Mouse (Mus musculus) cerebellum, adult 2 months (tissue): ENCODE results near the gene Sh2b2. TPM values are rescaled to one million over a fixed set of nuclear protein-coding genes. Genes with fewer than 3 reads are reported as not detected.

Source experiments
- DNase-seq, 2 experiments: peaks; one replicate each; pipeline ENCODE4 v3.0.0; 2021
- H3K27ac ChIP-seq: fragments of 200-500 bp; 2 replicates; pipeline ENCODE4 v1.5.1; 2012; ENCODE audit warnings: low read length, control low read depth, inconsistent platforms; ENCODE audit not compliant: insufficient read depth
- H3K27me3 ChIP-seq: fragments of 200-500 bp; 2 replicates; pipeline ENCODE4 v1.6.1; 2012; ENCODE audit warnings: inconsistent platforms, mild to moderate bottlenecking, low read length, moderate library complexity; ENCODE audit not compliant: control insufficient read depth, insufficient read depth
- H3K4me1 ChIP-seq: fragments of 200-500 bp; 2 replicates; pipeline ENCODE4 v1.6.1; 2011; ENCODE audit warnings: low read length; ENCODE audit not compliant: control insufficient read depth, insufficient read depth
- H3K4me3 ChIP-seq: fragments of 200-500 bp; replicated peaks from 2 replicates; pipeline ENCODE3; 2011; ENCODE audit warnings: mild to moderate bottlenecking, low read depth, low read length, control low read depth; ENCODE audit not compliant: insufficient read depth
- CTCF ChIP-seq: fragments of 200-500 bp; IDR thresholded peaks from 2 replicates; pipeline ENCODE4 v1.5.1; 2011; ENCODE audit warnings: low read depth, mild to moderate bottlenecking, control low read depth, low read length, moderate library complexity, borderline replicate concordance; ENCODE audit not compliant: insufficient read depth
- POLR2A ChIP-seq: fragments of 200-500 bp; IDR thresholded peaks from 2 replicates; pipeline ENCODE4 v1.6.1; 2011; ENCODE audit warnings: low read length, control low read depth, borderline replicate concordance; ENCODE audit not compliant: insufficient read depth
- WGBS: fragments of 180-500 bp; shearing (Covaris S2); methylation state at CpG from one replicate; pipeline ENCODE4 v1.1.7; 2018; 5-methylcytosine and 5-hydroxymethylcytosine counted together
- polyA plus RNA-seq: library from polyadenylated mRNA; depleted of rRNA; stranded (reverse); fragments of >200 nt; gene quantifications from 2 replicates; pipeline ENCODE4 v1.2.3, GENCODE M21; 2012

Sh2b2 gene
- polyA plus RNA-seq, 1 experiment = 8.3 TPM

DNA sequence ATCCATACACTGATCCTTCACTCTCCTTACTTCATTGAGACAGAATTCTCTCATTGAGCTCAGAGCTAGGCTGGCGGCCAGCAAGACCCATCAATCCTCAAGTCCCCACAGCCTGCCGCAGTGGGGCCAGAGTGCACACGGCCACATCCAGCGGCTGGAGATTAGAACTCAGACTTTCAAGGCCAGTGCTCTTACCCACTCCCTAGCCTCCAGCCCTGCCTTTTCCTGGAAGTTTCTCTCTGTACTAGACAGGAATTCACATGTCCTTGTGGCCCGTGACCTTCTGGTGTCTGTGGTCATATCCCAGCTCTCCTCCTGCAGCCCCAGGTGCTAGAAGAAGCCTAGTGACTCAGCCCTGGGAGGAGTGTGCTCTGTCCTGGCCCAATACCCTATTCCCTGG, 9.7 kb downstream of the Sh2b2 start:
- no peak for DNase-seq
- WGBS = 83% methylated on average over 5 of the region's 5 CpGs

DNA sequence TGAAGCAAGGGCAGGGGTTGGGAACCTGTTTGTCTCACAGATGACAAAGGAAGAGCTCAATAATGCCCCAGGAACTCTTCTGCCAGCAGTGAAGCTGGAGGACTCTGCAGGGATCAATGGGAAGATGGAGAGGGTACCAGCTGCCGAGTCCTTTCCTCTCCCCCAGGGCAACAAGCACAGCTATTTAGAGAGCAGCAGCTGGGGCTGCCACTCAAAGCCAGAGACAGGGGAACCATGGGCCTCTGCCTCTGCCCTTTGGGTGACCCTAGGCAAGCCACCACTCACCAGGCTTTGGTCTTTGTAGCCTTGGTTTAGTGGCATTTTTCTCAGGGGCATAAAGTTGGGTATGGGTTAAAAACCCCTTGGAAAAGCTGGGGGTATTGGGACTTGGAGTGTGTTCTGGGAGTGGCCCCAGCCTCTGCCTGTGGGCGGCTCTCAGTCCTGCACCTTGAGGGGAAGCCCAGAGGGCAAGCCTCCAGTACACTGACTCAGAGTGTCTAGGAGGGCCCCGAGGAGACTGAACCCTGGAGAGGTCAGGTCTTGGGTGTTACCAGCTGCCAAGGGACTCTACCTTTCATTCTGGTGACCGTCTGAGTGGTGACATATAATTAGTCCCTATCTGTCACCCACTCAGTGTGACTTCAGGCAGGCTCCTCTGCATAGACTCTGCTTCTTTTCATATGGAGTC, 15.9 kb downstream of the Sh2b2 start:
- no peak overlapping the region for H3K27ac ChIP-seq
- H3K27me3 ChIP-seq = no peaks in the 10 kb centered on the region
- TF ChIP-seq POLR2A (no peak), CTCF (no peak)
- H3K4me1 ChIP-seq = no peaks in the 10 kb centered on the region
- 68% methylated on average over 4 of the region's 4 CpGs for WGBS
- H3K4me3 ChIP-seq = no peak overlapping the region
- no peak for DNase-seq

More for the DNA sequence above, 9.7 kb downstream of the Sh2b2 start:
- Histone ChIP-seq H3K4me3 (no peak overlapping the region), H3K4me1 (0 out of 2 replicates have a peak, but pooled peaks cover 4% of the 10 kb centered on the region), H3K27ac (no peak overlapping the region), H3K27me3 (no peaks in the 10 kb centered on the region)
- TF ChIP-seq POLR2A (no peak), CTCF (no peak)

DNA sequence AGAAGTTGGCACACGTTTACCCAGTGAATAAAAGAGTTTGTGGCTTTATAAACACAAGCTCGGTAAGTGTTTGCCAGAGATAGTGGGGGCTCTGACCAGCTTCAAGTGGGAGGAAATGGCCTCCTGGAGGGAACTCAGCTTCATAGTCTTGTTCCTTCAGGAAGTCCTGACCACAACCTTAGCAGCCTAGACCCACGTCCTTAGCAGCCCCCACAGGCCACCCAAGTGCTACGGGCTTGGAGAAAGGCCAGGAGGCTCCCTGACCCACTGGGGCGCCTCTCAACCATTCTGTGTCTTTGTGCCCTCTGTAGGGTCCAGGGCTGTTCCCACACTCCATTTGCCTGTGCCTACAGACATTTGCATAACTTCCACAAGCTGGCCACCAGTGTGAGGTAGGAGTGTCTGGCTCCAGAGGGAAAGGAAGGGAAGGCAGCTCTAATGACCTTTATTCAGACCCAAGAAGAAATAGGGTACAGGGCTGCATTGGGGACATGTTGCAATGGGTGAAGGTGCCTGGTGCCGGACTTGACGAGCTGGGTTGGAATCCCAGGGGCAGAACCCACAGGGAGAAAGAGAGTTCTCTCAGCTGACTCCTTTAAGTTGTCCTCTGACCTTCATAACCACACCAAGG, 20.0 kb downstream of the Sh2b2 start:
- DNase-seq = no peak
- no peaks in the 10 kb centered on the region for H3K27me3 ChIP-seq
- TF ChIP-seq CTCF (no peak), POLR2A (no peak)
- 58% methylated on average over 7 of the region's 7 CpGs for WGBS
- no peaks in the 10 kb centered on the region for H3K4me1 ChIP-seq
- no peak overlapping the region for H3K4me3 ChIP-seq
- no peak overlapping the region for H3K27ac ChIP-seq

DNA sequence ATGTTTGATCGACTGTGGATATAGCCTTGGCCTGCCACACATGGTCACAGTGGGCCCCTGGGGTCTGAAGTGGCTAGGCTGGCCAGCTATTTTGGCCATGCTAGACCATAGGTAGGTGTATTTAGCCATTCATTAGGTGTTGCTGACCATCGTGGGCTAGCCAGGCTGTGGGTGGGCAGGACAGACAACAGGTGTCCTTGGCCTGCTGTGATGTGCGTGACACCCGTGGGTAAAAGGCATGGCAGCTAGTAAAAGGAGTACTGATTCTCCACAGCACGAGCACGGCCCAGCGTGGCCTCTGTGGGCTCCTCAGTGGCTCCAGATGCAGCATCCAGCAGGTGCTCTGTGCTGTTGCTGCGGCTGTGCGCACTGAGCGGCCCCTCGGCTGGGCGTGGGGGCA, 27.8 kb downstream of the Sh2b2 start:
- no peak for TF ChIP-seq CTCF
- no peak for TF ChIP-seq POLR2A
- no peak overlapping the region for H3K4me3 ChIP-seq
- H3K4me1 ChIP-seq = no peaks in the 10 kb centered on the region
- 72% methylated on average over 12 of the region's 12 CpGs for WGBS
- H3K27me3 ChIP-seq = no peaks in the 10 kb centered on the region
- no peak overlapping the region for H3K27ac ChIP-seq
- no peak for DNase-seq

DNA sequence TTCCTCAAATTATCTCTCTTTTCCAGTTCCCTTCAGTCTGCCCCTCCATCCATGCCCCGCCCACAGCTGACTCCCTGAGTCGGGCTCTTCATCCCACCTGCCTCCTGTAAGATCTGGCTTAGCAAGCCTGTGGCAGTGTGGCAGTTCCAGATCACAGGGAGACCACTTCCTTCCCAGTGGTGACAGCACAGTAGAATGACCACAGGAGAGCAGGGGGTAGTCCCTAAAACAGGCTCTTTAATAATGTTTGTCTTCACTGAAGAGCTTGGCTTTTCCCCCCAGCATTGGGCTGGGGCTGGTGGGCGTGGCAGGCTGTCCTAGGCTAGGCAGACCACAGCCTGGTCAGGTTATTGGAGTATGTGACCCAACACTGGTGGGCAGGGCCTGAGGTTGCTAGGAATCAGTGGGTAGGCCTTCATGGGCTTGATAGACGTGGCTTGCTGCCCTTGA, 28.4 kb downstream of the Sh2b2 start:
- 66% methylated on average over 4 of the region's 4 CpGs for WGBS
- TF ChIP-seq CTCF (no peak), POLR2A (no peak)
- H3K4me3 ChIP-seq = no peak overlapping the region
- H3K27ac ChIP-seq = no peak overlapping the region
- no peaks in the 10 kb centered on the region for H3K4me1 ChIP-seq
- no peaks in the 10 kb centered on the region for H3K27me3 ChIP-seq
- DNase-seq = no peak

DNA sequence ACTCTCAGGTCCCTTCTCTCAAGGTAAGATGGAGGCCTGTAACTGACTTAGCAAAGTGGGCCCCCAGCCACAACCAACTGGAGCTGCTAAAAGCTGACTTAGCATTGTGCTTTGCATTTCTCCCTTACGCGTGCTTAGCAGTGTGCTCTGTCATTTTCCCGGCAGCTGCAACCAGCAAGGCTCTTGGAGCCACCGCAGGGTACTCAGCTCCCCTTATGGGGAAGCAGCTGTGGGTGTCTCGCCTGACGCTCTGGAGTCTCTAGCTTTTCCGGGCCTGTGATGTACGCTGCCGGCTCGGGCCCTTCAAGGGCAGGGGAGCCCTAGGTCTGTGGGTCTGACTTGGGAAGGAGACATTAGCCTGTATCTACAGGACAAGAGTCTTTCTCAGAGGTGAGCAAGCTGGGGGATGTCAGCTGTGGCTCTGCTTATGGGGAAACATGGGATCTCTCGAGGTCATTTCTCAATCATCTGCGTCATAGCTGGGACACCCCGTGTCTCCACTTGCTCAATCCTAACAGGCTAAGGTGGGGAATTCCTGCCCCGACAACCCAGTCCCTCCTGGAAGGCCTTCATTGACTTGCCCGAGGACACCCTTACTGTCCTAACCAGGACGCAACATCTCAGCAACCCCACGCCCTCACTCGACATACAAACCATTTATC, 29.2 kb downstream of the Sh2b2 start:
- no peak for DNase-seq
- WGBS = 82% methylated on average over 18 of the region's 18 CpGs
- Histone ChIP-seq H3K4me1 (no peaks in the 10 kb centered on the region), H3K4me3 (no peak overlapping the region), H3K27me3 (no peaks in the 10 kb centered on the region), H3K27ac (no peak overlapping the region)
- TF ChIP-seq POLR2A (no peak), CTCF (no peak)

DNA sequence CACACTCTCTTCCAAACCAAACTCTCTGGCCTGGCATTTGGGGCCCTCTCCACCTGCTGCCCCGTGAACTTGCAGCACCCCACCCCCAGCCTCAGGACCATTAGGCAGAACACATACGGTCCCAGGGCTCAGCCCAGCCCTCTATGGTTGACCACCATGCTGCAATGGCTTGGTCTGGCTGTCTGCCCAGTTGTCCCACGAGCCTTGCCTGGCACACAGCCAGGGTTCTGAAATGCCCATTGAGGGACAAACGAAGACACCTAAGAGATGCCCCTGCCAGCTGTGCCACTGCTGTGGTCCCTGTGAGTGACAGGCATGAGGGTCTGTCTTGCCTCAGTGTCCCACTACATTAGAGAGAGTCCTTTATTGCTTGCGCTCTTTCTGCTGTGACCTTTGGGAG, 30.4 kb downstream of the Sh2b2 start:
- no peak for TF ChIP-seq POLR2A
- no peak for TF ChIP-seq CTCF
- Histone ChIP-seq H3K27ac (no peak overlapping the region), H3K4me1 (no peaks in the 10 kb centered on the region), H3K27me3 (no peaks in the 10 kb centered on the region), H3K4me3 (no peak overlapping the region)
- DNase-seq = no peak
- 20% methylated on average over 5 of the region's 5 CpGs for WGBS

DNA sequence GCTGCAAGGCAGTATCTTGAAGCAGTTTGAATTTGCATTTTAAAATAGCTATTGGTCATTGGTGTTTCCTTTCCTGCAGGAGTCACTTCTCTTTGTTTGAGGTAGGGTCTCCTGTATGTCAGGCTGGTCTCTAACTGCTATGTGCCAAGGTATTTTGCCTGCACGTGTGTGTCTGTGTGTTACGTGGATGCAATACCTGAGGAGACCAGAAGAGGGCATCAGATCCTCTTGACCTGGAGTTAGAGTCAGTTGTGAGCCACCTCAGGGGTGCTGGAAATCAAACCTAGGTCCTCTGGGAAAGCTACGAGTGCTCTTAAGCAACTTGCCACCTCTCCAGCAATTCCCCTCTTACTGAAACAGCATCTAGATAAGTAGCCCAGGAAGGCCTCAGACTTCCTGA, 31.1 kb downstream of the Sh2b2 start:
- Histone ChIP-seq H3K4me1 (no peaks in the 10 kb centered on the region), H3K27me3 (no peaks in the 10 kb centered on the region), H3K4me3 (no peak overlapping the region), H3K27ac (no peak overlapping the region)
- DNase-seq = no peak
- 87% methylated on average over 3 of the region's 3 CpGs for WGBS
- no peak for TF ChIP-seq POLR2A
- peak; percentile 19; the same call in 1 of the 2 replicates for TF ChIP-seq CTCF
